Comparison of ENCODE assay signal across 15 mouse cellular contexts in genomic region chr4:55741355-55741754, GRCm38 (mm10).
DNase-seq lines count a peak whose midpoint lies in the region; ATAC-seq and TF ChIP-seq lines count a peak whose summit lies in the region.
"Had no signal": no experiment of that assay in that cellular context is flagged by ENCODE, and none has a peak within 500 bp of the region (broad histone marks: within the 10 kb centered on the region; RNA-seq: fewer than 3 reads in every experiment).

No protein-coding gene starts in this region.

- no peak for TF ChIP-seq POLR2A in heart, adult 2 months (IDR thresholded peaks at IDR 0.05; ENCODE audit: insufficient read depth, low read depth, low read length)
- TF ChIP-seq POLR2A in bone marrow macrophage, adult 2 months (IDR thresholded peaks at IDR 0.05; ENCODE audit: borderline replicate concordance, low read depth, low read length): no peak

- DNase-seq in heart, adult 2 months: peak in 1 of 2 experiments; percentile 53
- DNase-seq in heart, postnatal 4 days: no peak
- peak; percentile 3 to 7 for DNase-seq in left cerebral cortex, adult 9 months (ENCODE audit: low spot score in 2 of 2)
- DNase-seq in left cerebral cortex, adult 8-10 months (ENCODE audit: low spot score in 2 of 2): no peak
- DNase-seq: cerebellum, adult 11-12 months; thymus, postnatal 25 days had no signal

- no peaks in the 10 kb centered on the region for H3K9me3 ChIP-seq in forebrain, embryonic 12.5 days
- H3K9me3 ChIP-seq: embryonic facial prominence, embryonic 12.5 days; hindbrain, embryonic 12.5 days; intestine, embryonic 15.5 days; limb, embryonic 15.5 days; lung, embryonic 15.5 days; midbrain, embryonic 13.5 days had no signal

- H3K4me2 ChIP-seq in forebrain, embryonic 12.5 days: no peak overlapping the region
- H3K4me2 ChIP-seq: embryonic facial prominence, embryonic 12.5 days; hindbrain, embryonic 12.5 days; intestine, embryonic 15.5 days; limb, embryonic 15.5 days; lung, embryonic 15.5 days; midbrain, embryonic 13.5 days had no signal

- TF ChIP-seq EP300 in heart, adult 2 months (IDR thresholded peaks at IDR 0.05; ENCODE audit: insufficient read depth, low read depth, low read length): 0 out of 2 replicates have a peak, but pooled peaks have one; percentile 15

- WGBS in heart, adult 2 months: 68% methylated on average over 8 of the region's 8 CpGs
- WGBS in forebrain, embryonic 12.5 days: 92% methylated on average over 8 of the region's 8 CpGs

- TF ChIP-seq CTCF in heart, adult 2 months (IDR thresholded peaks at IDR 0.05): no peak
- TF ChIP-seq CTCF in bone marrow macrophage, adult 2 months (IDR thresholded peaks at IDR 0.05; ENCODE audit: low read depth, low read length): no peak

- no peaks in the 10 kb centered on the region for H3K36me3 ChIP-seq in heart, adult 2 months (ENCODE audit: control insufficient read depth, insufficient read depth, low read length)
- no peaks in the 10 kb centered on the region for H3K36me3 ChIP-seq in forebrain, embryonic 12.5 days (replicated peaks)
- H3K36me3 ChIP-seq: embryonic facial prominence, embryonic 12.5 days; hindbrain, embryonic 12.5 days; intestine, embryonic 15.5 days; limb, embryonic 15.5 days; lung, embryonic 15.5 days; midbrain, embryonic 13.5 days had no signal

- H3K4me1 ChIP-seq in heart, adult 2 months (ENCODE audit: control insufficient read depth, insufficient read depth, low read length): no peaks in the 10 kb centered on the region
- H3K4me1 ChIP-seq in bone marrow macrophage, adult 2 months (ENCODE audit: control insufficient read depth, insufficient read depth, low read length): peaks cover 21% of the 10 kb centered on the region
- H3K4me1 ChIP-seq in forebrain, embryonic 12.5 days: no peaks in the 10 kb centered on the region
- H3K4me1 ChIP-seq: embryonic facial prominence, embryonic 12.5 days; hindbrain, embryonic 12.5 days; intestine, embryonic 15.5 days; limb, embryonic 15.5 days; lung, embryonic 15.5 days; midbrain, embryonic 13.5 days had no signal

- H3K9ac ChIP-seq in heart, adult 2 months (ENCODE audit: low read depth, low read length): no peak overlapping the region
- H3K9ac ChIP-seq in forebrain, embryonic 12.5 days: no peak overlapping the region
- H3K9ac ChIP-seq: embryonic facial prominence, embryonic 12.5 days; hindbrain, embryonic 12.5 days; intestine, embryonic 15.5 days; limb, embryonic 15.5 days; lung, embryonic 15.5 days; midbrain, embryonic 13.5 days had no signal

- H3K27ac ChIP-seq in heart, adult 2 months: no peak overlapping the region
- peak overlapping the region; percentile 99 for H3K27ac ChIP-seq in bone marrow macrophage, adult 2 months (ENCODE audit: insufficient read depth, low read depth, low read length)
- H3K27ac ChIP-seq in forebrain, embryonic 12.5 days: no peak overlapping the region
- H3K27ac ChIP-seq: embryonic facial prominence, embryonic 12.5 days; hindbrain, embryonic 12.5 days; intestine, embryonic 15.5 days; limb, embryonic 15.5 days; lung, embryonic 15.5 days; midbrain, embryonic 13.5 days had no signal

- intact Hi-C loops in heart, adult 2 months (cut with DNase I): no loop called here

- ATAC-seq in megakaryocyte, adult 5-6 weeks (ENCODE audit: poor library complexity, severe bottlenecking): peak; percentile 93
- no peak for ATAC-seq in forebrain, embryonic 12.5 days (ENCODE audit: low FRiP score)
- ATAC-seq: intestine, embryonic 15.5 days; midbrain, embryonic 13.5 days had no signal

- H3K4me3 ChIP-seq in heart, adult 2 months: no peak overlapping the region
- H3K4me3 ChIP-seq in bone marrow macrophage, adult 2 months (ENCODE audit: insufficient read depth, low read length): peak overlapping the region; percentile 19; the same call in 1 of the 2 replicates
- no peak overlapping the region for H3K4me3 ChIP-seq in forebrain, embryonic 12.5 days (replicated peaks)
- H3K4me3 ChIP-seq: embryonic facial prominence, embryonic 12.5 days; hindbrain, embryonic 12.5 days; intestine, embryonic 15.5 days; limb, embryonic 15.5 days; lung, embryonic 15.5 days; midbrain, embryonic 13.5 days had no signal

- no peaks in the 10 kb centered on the region for H3K27me3 ChIP-seq in heart, adult 2 months (ENCODE audit: control insufficient read depth, insufficient read depth, low read length)
- H3K27me3 ChIP-seq in forebrain, embryonic 12.5 days: no peaks in the 10 kb centered on the region
- H3K27me3 ChIP-seq: embryonic facial prominence, embryonic 12.5 days; hindbrain, embryonic 12.5 days; intestine, embryonic 15.5 days; limb, embryonic 15.5 days; lung, embryonic 15.5 days; midbrain, embryonic 13.5 days had no signal

- no peaks in the 10 kb centered on the region for H3K79me2 ChIP-seq in heart, adult 2 months (replicated peaks; ENCODE audit: control insufficient read depth, insufficient read depth, low read length)

Comparison
In these comparisons a context has a peak if more than half of its experiments do, and no peak if none do; other contexts are left out.
1. DNase-seq: peak in left cerebral cortex, adult 9 months (2 of 2); none in heart, postnatal 4 days (single experiment) and left cerebral cortex, adult 8-10 months (0 of 2).